Mouse (Mus musculus): ENCODE measurements around the gene Stx1b. TPM values are rescaled to one million over a fixed set of nuclear protein-coding genes. Genes with fewer than 3 reads are reported as not detected.
"Not testable (repeated sequence)": the region's sequence is repeated elsewhere in the genome, so short reads cannot be mapped to it uniquely, and the experiment has no call there.

Stx1b gene
- polyA plus RNA-seq, 1 experiment: 2.2 TPM

DNA sequence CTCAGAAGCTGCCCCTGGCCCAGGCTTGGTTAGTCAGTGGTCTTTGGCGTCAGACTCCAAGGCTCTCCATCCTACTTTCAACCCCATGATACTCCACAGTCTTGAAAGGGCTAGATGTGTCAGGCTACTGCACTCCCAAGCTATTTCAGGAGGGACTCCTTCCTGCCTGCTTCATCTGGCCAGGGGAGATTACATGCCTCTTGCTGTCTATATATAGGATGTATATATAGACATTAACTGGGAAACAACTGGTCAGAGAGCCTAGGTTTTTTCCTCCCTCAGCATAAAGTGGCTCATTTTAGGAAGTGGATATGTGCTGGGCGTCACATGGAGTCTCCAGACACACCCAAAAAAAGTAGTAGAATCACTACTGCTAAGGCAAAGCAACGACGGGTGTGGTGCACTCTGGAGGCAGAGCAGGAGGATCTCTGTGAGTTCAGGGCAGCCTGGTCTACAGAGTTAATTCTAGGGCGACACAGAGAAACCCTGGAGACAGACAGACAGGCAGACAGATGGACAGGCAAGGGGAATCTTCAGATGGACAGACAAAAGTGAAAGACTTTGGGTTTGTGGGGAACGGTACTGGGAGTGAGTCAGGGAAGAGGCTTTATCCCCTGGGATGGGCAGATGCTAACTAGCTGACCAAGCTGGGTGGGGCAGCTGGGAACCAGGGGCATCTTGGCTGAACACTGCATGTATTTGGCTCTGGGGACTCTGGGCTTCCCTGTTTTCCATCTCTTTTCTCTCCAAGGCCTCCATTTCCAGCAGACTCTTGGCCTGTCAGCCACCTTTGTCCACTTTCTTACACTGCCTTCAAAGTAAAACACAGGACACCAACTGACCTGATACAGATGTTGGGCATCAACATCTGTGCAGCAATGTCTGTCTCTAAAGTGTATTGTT lies 25.9 kb upstream of the Stx1b start:
- no peaks in the 10 kb centered on the region for H3K27me3 ChIP-seq (ENCODE audit: control insufficient read depth, insufficient read depth, low read length)
- no peak overlapping the region for H3K27ac ChIP-seq (ENCODE audit: control insufficient read depth, insufficient read depth, low read depth, low read length)
- H3K4me3 ChIP-seq (ENCODE audit: control insufficient read depth, low read depth, low read length): no peak overlapping the region
- H3K4me1 ChIP-seq (ENCODE audit: control insufficient read depth, insufficient read depth, low read length): no peaks in the 10 kb centered on the region
- TF ChIP-seq CTCF (IDR thresholded peaks at IDR 0.05; ENCODE audit: control insufficient read depth, insufficient read depth, insufficient replicate concordance, low read depth, low read length) (no peak), POLR2A (IDR thresholded peaks at IDR 0.05; ENCODE audit: control insufficient read depth, low read depth, low read length) (no peak)
- no peaks in the 10 kb centered on the region for H3K36me3 ChIP-seq (ENCODE audit: control insufficient read depth, insufficient read depth, low read length)

DNA sequence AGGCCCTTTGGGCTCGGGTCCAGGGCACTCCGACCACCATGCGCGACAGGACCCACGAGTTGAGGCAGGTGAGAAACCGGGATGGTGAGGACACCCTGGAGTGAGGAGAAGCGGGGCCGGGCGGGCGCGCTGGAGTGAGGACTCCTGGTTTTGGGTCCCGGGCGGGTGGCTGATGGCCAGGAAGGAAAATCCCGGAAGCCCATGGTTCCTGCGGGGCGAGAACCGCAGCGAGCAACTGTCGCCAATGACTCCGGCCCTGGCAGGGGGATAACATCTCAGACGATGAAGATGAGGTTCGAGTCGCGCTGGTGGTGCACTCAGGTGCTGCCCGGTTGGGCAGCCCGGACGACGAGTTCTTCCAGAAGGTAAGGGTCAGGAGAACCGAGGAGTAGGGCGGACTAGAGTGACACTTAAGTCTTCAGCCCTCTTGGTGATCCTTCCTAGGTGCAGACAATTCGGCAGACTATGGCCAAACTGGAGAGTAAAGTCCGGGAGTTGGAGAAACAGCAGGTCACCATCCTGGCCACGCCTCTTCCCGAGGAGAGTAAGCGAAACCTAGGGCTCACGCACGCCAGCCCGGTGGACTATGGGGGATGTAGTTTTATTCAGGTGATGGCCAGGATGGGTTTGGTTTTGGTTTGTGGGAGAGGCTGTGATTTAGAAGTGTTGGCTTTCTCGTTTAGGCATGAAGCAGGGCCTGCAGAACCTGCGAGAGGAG lies 17.8 kb upstream of the Stx1b start:
- TF ChIP-seq CTCF (IDR thresholded peaks at IDR 0.05; ENCODE audit: control insufficient read depth, insufficient read depth, insufficient replicate concordance, low read depth, low read length) (no peak), POLR2A (IDR thresholded peaks at IDR 0.05; ENCODE audit: control insufficient read depth, low read depth, low read length) (peak; percentile 44)
- H3K4me3 ChIP-seq (ENCODE audit: control insufficient read depth, low read depth, low read length): peak overlapping the region; percentile 93
- H3K27me3 ChIP-seq (ENCODE audit: control insufficient read depth, insufficient read depth, low read length): no peaks in the 10 kb centered on the region
- H3K27ac ChIP-seq (ENCODE audit: control insufficient read depth, insufficient read depth, low read depth, low read length): peak overlapping the region; percentile 86
- H3K4me1 ChIP-seq (ENCODE audit: control insufficient read depth, insufficient read depth, low read length): peaks cover 13% of the 10 kb centered on the region
- H3K36me3 ChIP-seq (ENCODE audit: control insufficient read depth, insufficient read depth, low read length): no peaks in the 10 kb centered on the region

DNA sequence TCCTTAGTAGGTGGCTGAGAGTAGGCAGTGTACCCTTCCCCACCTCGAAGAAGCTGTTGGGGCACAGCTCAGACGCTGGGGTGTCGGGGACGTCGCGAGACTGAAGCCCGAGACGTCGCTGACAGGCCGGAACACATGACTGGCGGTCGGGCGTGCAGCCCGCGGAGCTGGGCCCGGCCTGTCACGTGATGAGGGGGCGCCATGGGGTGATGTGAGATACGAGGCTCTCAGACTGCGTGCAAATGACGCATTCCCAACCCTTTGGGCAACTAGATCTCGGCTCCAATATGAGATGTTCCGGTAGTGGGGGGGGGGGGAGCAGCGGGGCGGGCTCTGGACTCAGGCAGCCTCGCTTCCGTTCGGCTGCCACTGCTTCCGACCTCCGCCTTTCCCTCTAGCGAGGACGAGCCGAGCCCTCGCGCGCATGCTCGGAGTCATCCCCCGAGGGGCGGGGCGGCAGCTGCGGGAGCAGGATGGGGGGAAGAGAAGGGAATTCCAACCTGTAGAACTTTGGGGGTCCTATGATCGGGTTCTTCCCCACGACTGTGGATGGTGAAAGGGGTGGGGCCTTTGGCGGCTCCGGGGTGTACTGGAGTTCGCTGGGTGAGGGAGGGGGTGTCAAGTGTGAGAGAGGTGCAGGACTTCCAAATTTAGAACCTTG lies 17.1 kb upstream of the Stx1b start:
- no peaks in the 10 kb centered on the region for H3K36me3 ChIP-seq (ENCODE audit: control insufficient read depth, insufficient read depth, low read length)
- H3K27me3 ChIP-seq (ENCODE audit: control insufficient read depth, insufficient read depth, low read length): no peaks in the 10 kb centered on the region
- TF ChIP-seq POLR2A (IDR thresholded peaks at IDR 0.05; ENCODE audit: control insufficient read depth, low read depth, low read length) (no peak; the same call in 1 of the 2 replicates), CTCF (IDR thresholded peaks at IDR 0.05; ENCODE audit: control insufficient read depth, insufficient read depth, insufficient replicate concordance, low read depth, low read length) (no peak)
- peak overlapping the region; percentile 86 for H3K27ac ChIP-seq (ENCODE audit: control insufficient read depth, insufficient read depth, low read depth, low read length)
- H3K4me1 ChIP-seq (ENCODE audit: control insufficient read depth, insufficient read depth, low read length): peaks cover 13% of the 10 kb centered on the region
- peak overlapping the region; percentile 93 for H3K4me3 ChIP-seq (ENCODE audit: control insufficient read depth, low read depth, low read length)

DNA sequence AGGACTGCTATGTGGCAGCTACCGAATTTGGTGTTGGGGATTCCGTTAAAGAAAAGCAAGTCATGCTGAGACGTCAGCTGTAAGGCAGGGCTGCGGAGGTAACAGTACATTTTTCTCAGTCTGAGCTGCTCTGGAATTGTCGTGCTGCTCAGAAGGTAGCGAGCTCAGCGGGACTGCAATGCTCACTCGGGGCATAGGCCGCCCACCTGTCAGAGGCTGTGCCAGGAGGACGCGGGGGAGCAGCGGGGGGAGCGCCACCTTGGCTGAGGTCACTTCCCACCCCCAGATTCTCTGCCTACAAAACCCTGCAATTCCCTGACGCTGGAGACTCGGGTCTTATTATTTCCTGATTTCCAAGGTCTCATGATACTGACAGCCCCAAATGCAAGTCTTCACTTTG lies 16.5 kb upstream of the Stx1b start:
- H3K4me1 ChIP-seq (ENCODE audit: control insufficient read depth, insufficient read depth, low read length): peaks cover 13% of the 10 kb centered on the region
- peak overlapping the region; percentile 93 for H3K4me3 ChIP-seq (ENCODE audit: control insufficient read depth, low read depth, low read length)
- H3K27ac ChIP-seq (ENCODE audit: control insufficient read depth, insufficient read depth, low read depth, low read length): peak overlapping the region; percentile 85
- no peaks in the 10 kb centered on the region for H3K27me3 ChIP-seq (ENCODE audit: control insufficient read depth, insufficient read depth, low read length)
- no peaks in the 10 kb centered on the region for H3K36me3 ChIP-seq (ENCODE audit: control insufficient read depth, insufficient read depth, low read length)
- no peak for TF ChIP-seq POLR2A (IDR thresholded peaks at IDR 0.05; ENCODE audit: control insufficient read depth, low read depth, low read length)
- TF ChIP-seq CTCF (IDR thresholded peaks at IDR 0.05; ENCODE audit: control insufficient read depth, insufficient read depth, insufficient replicate concordance, low read depth, low read length): no peak

DNA sequence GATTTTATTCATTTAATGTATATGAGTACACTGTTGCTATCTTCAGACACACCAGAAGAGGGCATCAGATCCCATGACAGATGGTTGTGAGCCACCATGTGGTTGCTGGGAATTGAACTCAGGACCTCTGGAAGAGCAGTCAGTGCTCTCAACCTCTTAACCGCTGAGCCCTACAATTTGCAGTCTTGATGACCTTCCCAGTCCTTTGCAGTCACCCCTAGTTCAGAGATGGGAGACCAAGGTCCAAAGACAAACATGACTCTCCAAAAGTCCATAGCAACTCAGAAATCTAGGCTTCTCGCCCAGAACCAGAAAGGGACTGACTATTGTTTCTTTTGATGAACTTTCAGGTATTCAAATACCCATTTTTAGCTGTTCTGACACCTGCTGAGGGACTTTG lies 15.7 kb upstream of the Stx1b start:
- not testable (repeated sequence) for H3K36me3 ChIP-seq (ENCODE audit: control insufficient read depth, insufficient read depth, low read length); H3K4me3 ChIP-seq (ENCODE audit: control insufficient read depth, low read depth, low read length); H3K27ac ChIP-seq (ENCODE audit: control insufficient read depth, insufficient read depth, low read depth, low read length); H3K27me3 ChIP-seq (ENCODE audit: control insufficient read depth, insufficient read depth, low read length)
- peaks cover 13% of the 10 kb centered on the region for H3K4me1 ChIP-seq (ENCODE audit: control insufficient read depth, insufficient read depth, low read length)

DNA sequence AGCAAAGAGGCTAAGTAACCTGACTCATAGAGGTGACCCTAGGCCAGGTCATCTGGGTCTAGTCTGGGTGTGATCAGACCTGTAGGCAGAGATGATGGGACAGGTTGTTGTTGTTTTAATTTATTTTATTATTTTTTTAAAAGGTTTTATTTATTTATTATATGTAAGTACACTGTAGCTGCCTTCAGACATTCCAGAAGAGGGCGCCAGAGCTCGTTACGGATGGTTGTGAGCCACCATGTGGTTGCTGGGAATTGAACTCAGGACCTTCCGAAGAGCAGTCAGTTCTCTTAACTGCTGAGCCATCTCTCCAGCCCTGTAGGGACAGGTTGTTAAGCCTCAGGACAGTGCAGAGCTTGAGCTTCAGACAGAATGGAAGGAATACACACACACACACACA lies 13.5 kb upstream of the Stx1b start:
- H3K27me3 ChIP-seq (ENCODE audit: control insufficient read depth, insufficient read depth, low read length); H3K4me3 ChIP-seq (ENCODE audit: control insufficient read depth, low read depth, low read length); H3K27ac ChIP-seq (ENCODE audit: control insufficient read depth, insufficient read depth, low read depth, low read length); H3K36me3 ChIP-seq (ENCODE audit: control insufficient read depth, insufficient read depth, low read length): not testable (repeated sequence)
- peaks cover 13% of the 10 kb centered on the region for H3K4me1 ChIP-seq (ENCODE audit: control insufficient read depth, insufficient read depth, low read length)

DNA sequence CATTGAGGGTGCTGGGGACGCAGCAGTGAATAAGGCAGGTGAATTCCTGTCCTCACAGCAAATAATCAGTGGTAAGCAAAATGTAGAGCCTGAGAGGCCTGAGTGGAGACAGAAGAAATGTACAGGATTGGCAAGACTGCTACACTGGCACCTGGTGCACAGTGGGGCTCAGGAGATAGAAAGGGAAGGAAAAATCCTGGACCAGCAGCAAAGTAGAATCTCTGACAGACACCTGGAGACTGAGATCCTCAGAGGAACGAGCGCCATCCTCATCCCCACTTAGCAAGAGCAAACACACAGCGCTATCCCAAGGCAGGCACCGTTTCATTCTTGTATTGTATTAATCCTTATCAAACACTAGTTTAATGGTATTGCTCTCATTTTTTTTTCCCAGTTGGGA lies 13.1 kb upstream of the Stx1b start:
- H3K27ac ChIP-seq (ENCODE audit: control insufficient read depth, insufficient read depth, low read depth, low read length): no peak overlapping the region
- TF ChIP-seq CTCF (IDR thresholded peaks at IDR 0.05; ENCODE audit: control insufficient read depth, insufficient read depth, insufficient replicate concordance, low read depth, low read length) (no peak), POLR2A (IDR thresholded peaks at IDR 0.05; ENCODE audit: control insufficient read depth, low read depth, low read length) (no peak)
- H3K4me3 ChIP-seq (ENCODE audit: control insufficient read depth, low read depth, low read length): no peak overlapping the region
- peaks cover 13% of the 10 kb centered on the region for H3K4me1 ChIP-seq (ENCODE audit: control insufficient read depth, insufficient read depth, low read length)
- no peaks in the 10 kb centered on the region for H3K36me3 ChIP-seq (ENCODE audit: control insufficient read depth, insufficient read depth, low read length)
- no peaks in the 10 kb centered on the region for H3K27me3 ChIP-seq (ENCODE audit: control insufficient read depth, insufficient read depth, low read length)

Measured in testis, adult 2 months (tissue).